In genomic region chrX:162087291-162087690, GRCm38 (mm10) we compare ENCODE assay signal across 11 mouse cellular contexts.
DNase-seq lines count a peak whose midpoint lies in the region; ATAC-seq lines count a peak whose summit lies in the region.
"Had no signal": no experiment of that assay in that cellular context is flagged by ENCODE, and none has a peak within 500 bp of the region (broad histone marks: within the 10 kb centered on the region; RNA-seq: fewer than 3 reads in every experiment).

No protein-coding gene starts in this region.

- DNase-seq in gastrocnemius, postnatal 10 days: peak; percentile 2
- DNase-seq in gastrocnemius, adult 8-10 months (ENCODE audit: low spot score in 2 of 2): no peak
- peak; percentile 59 to 77 for DNase-seq in cerebellum, postnatal 10 days
- peak; percentile 40 to 55 for DNase-seq in layer of hippocampus, postnatal 10 days (ENCODE audit: low spot score in 2 of 2)
- peak; percentile 7 for DNase-seq in right cerebral cortex, adult 18-20 months
- DNase-seq in thymus, postnatal 14 days: no peak

- no peaks in the 10 kb centered on the region for H3K9me3 ChIP-seq in heart, embryonic 12.5 days (replicated peaks)
- H3K9me3 ChIP-seq: limb, embryonic 15.5 days had no signal

- no peak overlapping the region for H3K4me3 ChIP-seq in heart, embryonic 12.5 days
- H3K4me3 ChIP-seq: erythroblast, embryonic 14.5 days; limb, embryonic 15.5 days; myocyte had no signal

- WGBS in heart, embryonic 12.5 days: 75% methylated on average over 4 of the region's 4 CpGs

- H3K36me3 ChIP-seq in heart, embryonic 12.5 days: no peaks in the 10 kb centered on the region
- H3K36me3 ChIP-seq: limb, embryonic 15.5 days had no signal

- no peaks in the 10 kb centered on the region for H3K4me1 ChIP-seq in heart, embryonic 12.5 days (replicated peaks)

- H3K27ac ChIP-seq in heart, embryonic 12.5 days (ENCODE audit: poor library complexity, severe bottlenecking): no peak overlapping the region
- H3K27ac ChIP-seq: limb, embryonic 15.5 days had no signal

- H3K9ac ChIP-seq in heart, embryonic 12.5 days: no peak overlapping the region
- H3K9ac ChIP-seq: limb, embryonic 15.5 days had no signal

- H3K27me3 ChIP-seq in heart, embryonic 12.5 days (replicated peaks): 0 out of 2 replicates have a peak, but pooled peaks cover 8% of the 10 kb centered on the region

- H3K4me2 ChIP-seq in heart, embryonic 12.5 days: no peak overlapping the region
- H3K4me2 ChIP-seq: limb, embryonic 15.5 days had no signal

- no peak for ATAC-seq in heart, embryonic 12.5 days (ENCODE audit: insufficient number of reproducible peaks, low FRiP score)
- no peak for ATAC-seq in megakaryocyte-erythroid progenitor cell, adult 5-6 weeks (replicated peaks; ENCODE audit: low FRiP score, low TSS enrichment, poor library complexity, severe bottlenecking)

Comparison
In these comparisons a context has a peak if more than half of its experiments do, and no peak if none do; other contexts are left out.
1. DNase-seq: peak in gastrocnemius, postnatal 10 days (single experiment), cerebellum, postnatal 10 days (2 of 2), layer of hippocampus, postnatal 10 days (2 of 2) and right cerebral cortex, adult 18-20 months (single experiment); none in gastrocnemius, adult 8-10 months (0 of 2) and thymus, postnatal 14 days (single experiment).